Mouse (Mus musculus) ES-Bruce4 (cell line): Measurements from ENCODE around the gene Cd34.

Experiments used
- CTCF ChIP-seq: IDR thresholded peaks from one replicate; pipeline ENCODE4 v1.8.1; 2011; ENCODE audit warnings: low read depth, low read length
- POLR2A ChIP-seq: IDR thresholded peaks from one replicate; pipeline ENCODE4 v1.8.1; 2011; ENCODE audit warnings: low read length; ENCODE audit not compliant: insufficient read depth

DNA sequence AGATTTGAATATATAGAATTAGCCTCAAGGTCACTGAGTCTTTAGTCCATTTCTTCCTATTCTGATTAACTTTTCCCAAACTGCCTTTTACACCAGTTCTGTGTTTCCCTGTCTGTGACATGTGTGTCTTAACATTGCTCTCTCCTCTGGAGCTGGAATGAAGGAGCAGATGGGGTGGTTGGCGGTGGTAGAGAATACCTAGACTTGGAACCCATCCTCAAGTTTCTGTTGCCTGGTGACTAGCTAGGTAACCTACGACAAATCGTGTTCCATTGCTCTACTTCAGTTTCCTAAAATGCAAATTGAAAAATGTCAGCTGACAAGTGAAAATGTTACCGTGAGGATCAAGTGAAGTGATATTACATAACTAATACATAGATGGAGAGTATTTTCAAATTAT is 33.4 kb downstream of the Cd34 start:
- TF ChIP-seq CTCF (no peak), POLR2A (no peak)
